Mouse (Mus musculus) frontal cortex, postnatal 10 days (tissue): ENCODE results near the gene Tyms.
"Not testable (repeated sequence)": the region's sequence is repeated elsewhere in the genome, so short reads cannot be mapped to it uniquely, and the experiment has no call there.

Experiments used
- DNase-seq, 2 experiments: peaks; one replicate each; pipeline ENCODE4 v3.0.0; 2022; ENCODE audit warnings: low spot score in 2 of 2, mixed read lengths in 1 of 2

Tyms gene

DNA sequence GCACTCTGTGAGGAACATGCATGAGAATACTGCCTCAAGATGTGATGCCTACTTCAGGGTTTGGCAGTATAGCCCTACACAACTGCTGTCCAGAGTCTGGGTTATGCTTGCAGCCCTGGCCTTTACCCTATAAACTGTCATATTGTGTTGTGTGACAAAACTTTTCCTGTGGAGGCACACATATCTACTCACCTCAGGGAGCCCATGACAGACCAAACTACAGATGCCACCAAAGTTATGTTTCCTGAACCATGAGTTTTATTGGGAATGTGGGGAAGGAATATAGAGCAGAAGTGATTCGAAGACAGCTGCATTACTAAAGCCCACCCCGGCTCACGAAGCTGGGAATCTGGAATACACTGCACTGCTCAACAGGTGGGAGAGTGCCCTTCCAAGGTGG, 29.9 kb upstream of the Tyms start:
- no peak for DNase-seq

DNA sequence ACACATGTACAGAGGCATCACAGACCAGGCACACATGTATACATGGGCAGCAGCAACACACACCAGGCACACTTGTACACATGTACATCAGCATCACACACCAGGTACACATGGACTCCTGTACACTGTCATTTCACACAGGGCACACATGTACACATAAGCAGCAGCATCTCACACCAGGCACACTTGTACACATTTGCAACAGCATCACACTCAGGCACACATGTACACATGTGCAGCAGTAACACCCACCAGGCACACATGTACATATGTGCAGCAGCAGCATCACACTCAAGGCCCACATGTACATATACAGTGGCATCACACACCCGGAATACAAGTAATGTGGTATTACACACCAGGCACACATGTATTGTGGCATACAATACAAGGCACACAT, 24.8 kb upstream of the Tyms start:
- DNase-seq, result no peak

DNA sequence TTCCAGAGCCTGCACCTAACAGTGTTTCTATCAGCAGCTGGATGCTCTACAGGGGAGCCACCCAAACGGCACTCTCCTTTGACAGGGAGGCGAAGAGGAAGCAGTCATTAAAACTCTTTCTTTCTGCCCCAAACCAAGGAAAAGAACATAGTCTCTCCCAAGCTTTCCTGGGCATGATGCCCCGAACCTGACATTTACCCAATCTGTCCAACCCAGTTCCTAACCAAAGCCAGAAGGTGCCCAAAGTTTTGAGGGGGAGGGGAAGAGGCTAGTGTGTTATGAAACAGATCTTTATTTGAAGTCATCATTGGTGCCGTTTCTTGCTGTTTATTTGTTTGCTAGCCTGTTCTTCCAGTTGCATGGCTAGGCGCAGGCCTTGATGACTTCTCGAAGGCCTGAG, 22.3 kb upstream of the Tyms start:
- no peak for DNase-seq

DNA sequence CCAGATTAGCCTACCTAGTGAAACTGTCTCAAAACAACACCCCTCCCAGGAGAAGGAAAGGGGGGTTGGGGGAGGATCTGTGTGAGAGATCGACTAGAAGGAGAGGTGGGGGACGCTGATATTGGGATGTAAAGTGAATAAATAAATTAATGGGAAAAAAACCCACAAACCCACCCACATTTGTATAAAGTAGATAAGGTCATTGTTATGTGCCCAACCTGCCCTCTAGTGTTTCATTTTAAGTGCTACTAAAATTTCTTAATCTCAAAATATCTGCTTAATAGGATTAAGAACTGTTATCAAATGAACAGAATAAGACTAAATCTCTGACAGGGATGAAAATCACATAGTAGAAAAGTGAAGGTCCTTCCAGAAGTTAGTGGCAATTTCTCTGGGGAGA, 21.0 kb upstream of the Tyms start:
- no peak for DNase-seq

DNA sequence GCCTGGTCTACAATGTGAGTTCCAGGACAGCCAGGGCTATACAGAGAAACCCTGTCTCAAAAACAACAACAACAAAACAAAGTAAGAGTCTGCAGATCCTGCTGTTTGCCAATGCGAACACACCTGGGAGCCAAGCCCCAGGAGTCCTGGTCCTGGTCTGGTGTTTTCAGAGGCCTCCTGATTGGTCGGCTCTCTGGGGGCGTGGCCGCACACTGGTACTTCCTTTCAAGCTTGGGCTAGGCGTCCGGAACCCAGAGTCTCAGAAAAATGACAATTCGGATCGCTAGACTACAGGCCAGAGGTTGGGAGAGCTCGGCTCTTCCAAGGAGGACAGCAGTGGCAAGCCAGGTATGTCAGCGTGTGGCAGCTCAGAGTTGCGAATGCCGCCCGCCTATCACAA, 19.3 kb upstream of the Tyms start:
- DNase-seq, result no peak

DNA sequence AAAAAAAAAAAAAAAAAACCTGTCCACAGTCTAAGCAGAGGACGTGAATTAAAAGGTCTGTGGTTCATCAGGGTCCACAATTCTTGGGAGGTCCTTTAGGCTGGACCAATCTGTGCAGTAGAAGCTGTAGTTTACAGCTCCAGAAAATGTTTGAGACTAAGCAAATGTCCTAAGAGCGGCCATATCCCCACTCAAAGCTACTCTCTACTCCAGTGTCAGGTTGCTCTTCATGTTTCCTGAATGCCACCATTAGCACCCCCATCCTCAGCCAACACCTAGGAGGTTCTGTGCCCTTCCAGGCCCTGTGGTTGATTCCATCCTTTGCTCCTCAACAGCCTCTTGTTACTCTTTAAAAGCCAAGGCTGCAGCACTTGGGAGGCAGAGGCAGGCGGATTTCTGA, 1.0 kb downstream of the Tyms start:
- no peak for DNase-seq

DNA sequence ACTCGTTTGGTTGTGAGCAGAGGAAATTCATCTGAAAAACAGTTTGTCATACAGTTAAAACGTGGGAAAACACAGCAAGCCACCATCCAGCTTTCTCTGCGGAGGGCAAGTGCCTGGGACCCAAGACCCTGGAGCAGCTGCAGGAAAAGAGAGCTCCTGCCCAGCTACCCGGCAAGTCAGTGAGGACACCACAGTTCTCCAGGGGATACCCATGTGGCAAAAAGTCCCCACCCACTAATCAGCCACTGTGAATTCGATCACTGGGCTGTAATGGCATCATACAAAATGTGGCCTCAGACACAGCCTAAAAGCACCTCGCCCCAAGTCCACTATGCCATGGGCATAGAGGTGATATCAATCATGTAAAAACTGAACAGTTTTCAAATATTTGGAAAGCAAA, 1.7 kb downstream of the Tyms start:
- no peak for DNase-seq

DNA sequence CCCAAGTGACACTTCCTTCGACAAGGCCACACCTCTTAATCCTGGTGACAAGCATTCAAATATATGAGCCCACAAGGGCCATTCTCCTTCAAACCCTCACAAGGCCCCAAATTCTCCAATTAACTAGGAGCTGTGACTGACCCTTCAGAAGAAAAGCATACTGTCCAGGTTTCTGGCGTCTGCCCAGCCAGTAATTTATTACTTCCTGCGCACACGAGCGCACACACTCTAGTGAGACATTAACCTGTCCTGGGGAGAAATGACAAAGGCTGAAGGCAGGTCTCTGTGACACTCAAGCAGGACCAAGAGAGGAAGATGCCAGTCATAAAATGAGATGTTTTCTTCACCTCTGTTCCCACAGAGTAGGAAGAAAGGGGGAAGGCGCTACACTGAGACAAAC, 5.7 kb downstream of the Tyms start:
- no peak for DNase-seq

DNA sequence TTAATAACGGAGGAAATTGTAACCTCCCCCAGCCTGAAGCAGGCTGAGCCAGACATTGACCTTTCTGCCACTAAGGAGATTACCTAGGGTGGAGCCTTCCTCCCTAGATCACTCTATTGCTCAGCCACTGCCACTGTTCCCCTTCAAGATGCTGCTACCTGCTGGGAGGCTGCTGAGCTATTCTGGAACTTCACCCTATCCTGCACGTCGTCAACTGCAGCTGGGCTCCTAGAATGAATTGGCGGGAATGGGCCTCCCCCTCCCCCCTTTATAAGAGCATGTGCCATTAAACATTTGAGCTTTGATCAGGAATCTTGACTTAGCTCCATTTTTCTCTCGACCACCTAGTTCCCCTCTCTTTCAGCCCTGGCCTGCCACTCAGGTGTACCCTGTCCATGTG, 13.8 kb downstream of the Tyms start:
- not testable (repeated sequence) for DNase-seq

DNA sequence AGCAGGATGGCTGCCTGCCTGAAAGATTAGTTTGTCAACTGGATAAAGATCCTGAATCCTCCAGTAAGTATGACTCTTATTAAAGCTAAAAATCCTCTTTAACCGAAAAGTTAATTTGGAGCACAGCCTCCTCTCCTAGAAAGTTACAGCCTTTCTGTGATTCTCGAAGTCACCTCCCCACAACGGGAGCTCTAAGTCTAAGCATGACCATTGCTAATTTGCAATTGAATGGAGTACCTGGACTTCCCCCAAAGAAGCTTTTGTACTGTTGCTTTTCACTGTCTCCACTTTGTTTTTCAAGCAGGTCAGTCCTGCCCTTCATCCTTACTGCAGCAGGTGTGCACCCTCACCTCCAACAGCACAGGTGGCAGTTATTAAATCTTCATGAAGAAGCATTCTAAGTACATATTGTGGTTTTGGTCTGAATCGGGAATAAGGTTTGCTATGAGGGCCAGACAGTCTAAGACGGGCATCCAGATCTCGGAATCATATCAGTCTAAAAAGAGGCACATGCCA, 15.1 kb downstream of the Tyms start:
- no peak for DNase-seq

DNA sequence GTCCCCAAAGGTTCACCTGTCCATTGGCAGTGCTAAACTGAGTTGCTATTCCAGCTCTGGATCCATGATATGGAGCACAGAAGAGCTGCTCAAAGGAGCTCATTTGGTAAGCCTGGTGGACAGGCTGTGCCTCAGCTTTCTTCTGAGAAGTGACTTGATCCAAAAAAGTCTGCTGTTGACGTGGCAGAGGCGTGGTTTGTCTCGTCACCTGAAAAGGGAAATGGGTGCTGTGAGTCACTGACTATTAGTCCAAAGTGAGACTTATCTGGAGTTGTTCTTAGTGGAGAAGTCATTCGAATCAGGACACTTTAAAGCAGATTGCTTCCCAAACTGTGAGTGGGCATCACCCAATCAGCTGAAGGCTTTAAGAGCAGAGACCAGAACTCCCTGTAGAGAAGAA, 33.6 kb downstream of the Tyms start:
- not testable (repeated sequence) for DNase-seq

DNA sequence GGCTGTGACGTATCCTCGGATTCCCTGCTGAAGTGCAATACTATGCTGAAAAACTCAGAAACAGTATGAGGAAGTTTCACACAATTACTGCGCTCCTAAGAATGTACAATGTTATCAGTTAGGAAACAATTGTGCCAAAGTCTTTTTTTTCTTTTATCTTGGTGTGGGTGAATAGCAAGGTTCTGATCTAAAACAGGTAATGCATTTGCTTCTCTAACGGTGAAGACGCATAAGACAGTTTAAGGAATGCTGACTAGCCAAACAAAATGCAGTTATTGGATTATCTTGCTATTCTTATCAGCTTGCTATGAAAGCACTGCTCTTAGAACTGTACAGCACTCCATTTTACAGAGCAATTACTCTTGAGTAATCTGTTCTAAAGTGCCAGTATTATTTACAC, 34.1 kb downstream of the Tyms start:
- DNase-seq, result not testable (repeated sequence)

DNA sequence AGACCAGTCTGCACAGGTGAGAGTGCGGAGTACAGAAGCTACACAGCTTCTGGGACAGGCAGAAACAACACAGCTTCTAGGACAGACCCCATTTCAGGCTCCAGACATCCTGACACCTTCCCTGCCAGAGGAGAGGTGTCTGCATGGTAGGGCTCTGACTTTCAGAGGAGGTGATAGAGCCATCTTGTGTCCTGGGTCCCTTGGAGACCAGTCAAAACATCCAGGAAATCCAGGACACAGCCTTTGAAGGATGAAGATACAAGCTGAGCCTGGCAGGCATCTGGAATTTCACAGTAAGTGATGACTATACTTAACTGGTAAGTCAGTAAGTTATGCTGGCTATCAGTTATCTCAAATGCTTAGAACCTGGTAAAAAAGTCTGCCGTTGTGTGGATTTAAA, 36.3 kb downstream of the Tyms start:
- not testable (repeated sequence) for DNase-seq

DNA sequence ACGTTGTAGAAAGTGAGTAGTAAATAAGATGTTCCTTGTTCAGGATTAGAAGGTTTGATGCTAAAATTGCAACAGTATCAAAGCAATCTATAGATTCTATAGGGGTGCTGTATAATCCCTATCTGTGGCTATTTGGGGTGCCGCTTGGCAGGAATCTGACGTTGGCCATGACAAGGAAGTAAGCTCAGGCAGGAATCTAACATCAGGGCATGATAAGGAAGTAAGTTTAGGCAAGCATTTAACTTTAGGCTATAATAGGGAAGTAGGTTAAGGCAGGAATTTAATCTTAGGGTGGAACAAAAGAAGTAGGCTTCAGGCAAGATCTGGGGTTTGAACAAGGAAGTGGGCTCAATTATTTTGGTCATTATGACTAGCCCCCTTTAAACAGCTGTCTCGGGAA, 37.6 kb downstream of the Tyms start:
- DNase-seq, result not testable (repeated sequence)

DNA sequence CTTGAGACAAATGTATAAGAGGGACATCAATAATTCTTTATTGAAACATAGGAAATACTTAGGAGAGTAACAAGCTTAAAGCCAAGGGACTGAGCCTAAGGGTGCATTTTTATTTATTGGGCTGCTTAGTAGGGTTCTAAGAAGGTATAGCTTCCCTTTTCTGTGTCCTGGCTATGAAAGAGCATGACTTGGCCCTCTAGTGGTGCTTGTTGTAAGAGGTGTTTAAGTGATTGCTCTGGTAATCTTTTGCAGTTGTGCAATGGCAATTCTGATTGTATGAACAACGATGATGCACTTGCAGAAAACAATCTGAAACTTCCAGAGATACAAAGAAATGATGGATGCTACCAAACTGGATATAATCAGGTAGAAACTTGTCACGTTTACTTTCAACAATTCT, 58.8 kb downstream of the Tyms start:
- DNase-seq, result no peak

DNA sequence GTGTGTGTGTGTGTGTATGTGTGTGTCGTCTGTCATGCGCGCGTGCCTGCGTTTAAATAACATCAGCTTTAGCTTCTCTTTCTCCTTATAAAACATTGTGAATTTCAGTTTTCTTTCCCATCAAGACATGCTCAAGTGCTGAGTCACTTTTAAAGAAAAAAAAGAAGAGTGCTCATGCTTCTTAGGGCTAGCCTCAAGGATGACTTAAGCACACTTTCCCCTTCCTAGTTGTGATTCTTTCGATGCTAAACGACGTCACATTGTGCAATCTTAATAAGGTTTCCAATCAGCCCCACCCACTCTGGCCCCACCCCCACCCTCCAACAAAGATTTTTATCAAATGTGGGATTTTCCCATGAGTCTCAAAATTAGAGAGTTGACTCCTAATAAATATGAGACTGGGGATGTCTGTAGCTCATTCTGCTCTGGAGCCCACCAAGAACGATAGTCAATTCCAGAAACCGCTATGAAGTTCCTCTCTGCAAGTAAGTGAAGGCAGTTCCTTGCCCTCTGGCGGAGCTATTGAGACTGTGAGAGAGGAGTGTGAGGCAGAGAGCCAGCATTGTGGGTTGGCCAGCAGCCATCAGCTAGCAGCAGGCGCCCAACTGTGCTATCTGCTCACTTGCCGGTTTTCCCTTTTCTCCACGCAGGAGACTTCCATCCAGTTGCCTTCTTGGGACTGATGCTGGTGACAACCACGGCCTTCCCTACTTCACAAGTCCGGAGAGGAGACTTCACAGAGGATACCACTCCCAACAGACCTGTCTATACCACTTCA, 60.5 kb downstream of the Tyms start, which contains the start of gene Il6:
Il6 (plus strand) TSS at position 389 of the 778 bp plus-strand sequence.
- DNase-seq, result peak; percentile 75 to 83
